ENCODE assay signal across 8 mouse cellular contexts in genomic region chr8:70868559-70869198, GRCm38 (mm10). TPM values are rescaled to one million over a fixed set of nuclear protein-coding genes. Genes with fewer than 3 reads are reported as not detected.
A peak's percentile ranks its signal among the peaks of the same experiment; 100 is the strongest.
DNase-seq lines count a peak whose midpoint lies in the region; ATAC-seq lines count a peak whose summit lies in the region.

No protein-coding gene starts in this region.

- H3K27me3 ChIP-seq in hindbrain, embryonic 13.5 days, result 0 out of 2 replicates have a peak, but pooled peaks cover 2% of the 10 kb centered on the region
- no peaks in the 10 kb centered on the region for H3K27me3 ChIP-seq in midbrain, embryonic 15.5 days (replicated peaks)

- WGBS in hindbrain, embryonic 13.5 days, result 17% methylated on average over 40 of the region's 40 CpGs
- 16% methylated on average over 40 of the region's 40 CpGs for WGBS in midbrain, embryonic 15.5 days

- H3K9ac ChIP-seq in hindbrain, embryonic 13.5 days, result peak overlapping the region; percentile 67
- peak overlapping the region; percentile 25 for H3K9ac ChIP-seq in midbrain, embryonic 15.5 days

- H3K36me3 ChIP-seq in hindbrain, embryonic 13.5 days, result peaks cover 10% of the 10 kb centered on the region; the same call in 1 of the 2 replicates
- no peaks in the 10 kb centered on the region for H3K36me3 ChIP-seq in midbrain, embryonic 15.5 days (replicated peaks)

- no peak for ATAC-seq in hindbrain, embryonic 13.5 days (ENCODE audit: low FRiP score)
- no peak for ATAC-seq in midbrain, embryonic 15.5 days (replicated peaks)

- DNase-seq in adrenal gland, adult 2 months, result peak; percentile 65
- DNase-seq in adrenal gland, adult 8-10 months, result no peak
- DNase-seq in embryo, embryonic 10 days (ENCODE audit: low spot score), result peak; percentile 75
- peak; percentile 89 for DNase-seq in liver
- DNase-seq in testis, postnatal 14 days (ENCODE audit: low spot score), result peak; percentile 78
- no peak for DNase-seq in layer of hippocampus, postnatal 36 days

- H3K9me3 ChIP-seq in hindbrain, embryonic 13.5 days, result no peaks in the 10 kb centered on the region
- no peaks in the 10 kb centered on the region for H3K9me3 ChIP-seq in midbrain, embryonic 15.5 days

- peak overlapping the region; percentile 88 for H3K27ac ChIP-seq in hindbrain, embryonic 13.5 days
- peak overlapping the region; percentile 79 for H3K27ac ChIP-seq in midbrain, embryonic 15.5 days

- peak overlapping the region; percentile 18; the same call in 1 of the 2 replicates for H3K4me3 ChIP-seq in hindbrain, embryonic 13.5 days
- H3K4me3 ChIP-seq in midbrain, embryonic 15.5 days, result no peak overlapping the region; the same call in 1 of the 2 replicates

- peak overlapping the region; percentile 42 for H3K4me2 ChIP-seq in hindbrain, embryonic 13.5 days
- peak overlapping the region; percentile 30 for H3K4me2 ChIP-seq in midbrain, embryonic 15.5 days

- peaks cover 62% of the 10 kb centered on the region for H3K4me1 ChIP-seq in hindbrain, embryonic 13.5 days (replicated peaks)
- H3K4me1 ChIP-seq in midbrain, embryonic 15.5 days, result peaks cover 66% of the 10 kb centered on the region

RNA-seq across cellular contexts. Expression of gene Ccdc124, which starts 5.1 kb away (rescaled TPM):
- 10 to 100 TPM; 65.0 TPM for total RNA-seq in adrenal gland, adult 2 months (2021)
- polyA plus RNA-seq in adrenal gland, adult 2 months (2012; rRNA removed), result 52.5 and 58.3 TPM in 2 replicates
- 10 to 100 TPM; 48.5 to 68.7 (median 51.3) TPM for total RNA-seq in adrenal gland, adult 8-10 months (2022)
- polyA plus RNA-seq in hindbrain, embryonic 13.5 days (2015; fragmentation: Nextera tagmentation; extraction: Ambion mirVana), result 157 and 162 TPM in 2 replicates
- 173 and 180 TPM in 2 replicates for polyA plus RNA-seq in midbrain, embryonic 15.5 days (2015; fragmentation: Nextera tagmentation; extraction: Ambion mirVana)
- 10 to 100 TPM; 83.4 to 95.4 TPM for total RNA-seq in layer of hippocampus, postnatal 36 days (2021)

RNA-seq across cellular contexts. Expression of gene Kcnn1, which starts 5.6 kb away (rescaled TPM):
- total RNA-seq in adrenal gland, adult 2 months (2021), result 1 to 10 TPM; 1.6 to 5.0 TPM
- polyA plus RNA-seq in adrenal gland, adult 2 months (2012; rRNA removed), result 10.0 and 12.9 TPM in 2 replicates
- 1 to 10 TPM; 4.2 to 4.7 (median 4.4) TPM for total RNA-seq in adrenal gland, adult 8-10 months (2022)
- polyA plus RNA-seq in hindbrain, embryonic 13.5 days (2015; fragmentation: Nextera tagmentation; extraction: Ambion mirVana), result 13.3 and 17.7 TPM in 2 replicates
- 19.0 and 20.6 TPM in 2 replicates for polyA plus RNA-seq in midbrain, embryonic 15.5 days (2015; fragmentation: Nextera tagmentation; extraction: Ambion mirVana)
- 10 to 100 TPM; 16.9 to 17.7 TPM for total RNA-seq in layer of hippocampus, postnatal 36 days (2021)

RNA-seq across cellular contexts. Expression of gene Slc5a5, which starts 23.9 kb away (rescaled TPM):
- under 1 TPM in 1 of 2 experiments, not detected in 1; 0.10 TPM for total RNA-seq in adrenal gland, adult 2 months (2021)
- polyA plus RNA-seq in adrenal gland, adult 2 months (2012; rRNA removed), result 0.12 and 0.26 TPM in 2 replicates
- not detected for total RNA-seq in adrenal gland, adult 8-10 months (2022)
- polyA plus RNA-seq in hindbrain, embryonic 13.5 days (2015; fragmentation: Nextera tagmentation; extraction: Ambion mirVana), result 0.61 and 0.95 TPM in 2 replicates
- 1.9 and 2.0 TPM in 2 replicates for polyA plus RNA-seq in midbrain, embryonic 15.5 days (2015; fragmentation: Nextera tagmentation; extraction: Ambion mirVana)
- total RNA-seq in layer of hippocampus, postnatal 36 days (2021), result 1 to 10 TPM; 8.1 to 8.9 TPM

RNA-seq across cellular contexts. Expression of gene Rpl18a, which starts 28.5 kb away (rescaled TPM):
- 1,000 to 10,000 TPM; 1,392 to 1,465 TPM for total RNA-seq in adrenal gland, adult 2 months (2021)
- 4,067 and 4,322 TPM in 2 replicates for polyA plus RNA-seq in adrenal gland, adult 2 months (2012; rRNA removed)
- total RNA-seq in adrenal gland, adult 8-10 months (2022), result 1,000 to 10,000 TPM; 1,169 to 1,386 (median 1,259) TPM
- polyA plus RNA-seq in hindbrain, embryonic 13.5 days (2015; fragmentation: Nextera tagmentation; extraction: Ambion mirVana), result 2,665 and 2,711 TPM in 2 replicates
- 2,076 and 2,093 TPM in 2 replicates for polyA plus RNA-seq in midbrain, embryonic 15.5 days (2015; fragmentation: Nextera tagmentation; extraction: Ambion mirVana)
- total RNA-seq in layer of hippocampus, postnatal 36 days (2021), result 100 to 1,000 TPM; 659 to 685 TPM

RNA-seq across cellular contexts. Expression of gene Arrdc2, which starts 29.2 kb away (rescaled TPM):
- 10 to 100 TPM in 1 of 2 experiments, 1 to 10 TPM in 1; 9.0 to 10.8 TPM for total RNA-seq in adrenal gland, adult 2 months (2021)
- polyA plus RNA-seq in adrenal gland, adult 2 months (2012; rRNA removed), result 60.7 and 72.6 TPM in 2 replicates
- 10 to 100 TPM; 11.7 to 17.7 (median 14.5) TPM for total RNA-seq in adrenal gland, adult 8-10 months (2022)
- polyA plus RNA-seq in hindbrain, embryonic 13.5 days (2015; fragmentation: Nextera tagmentation; extraction: Ambion mirVana), result 7.6 and 8.1 TPM in 2 replicates
- 8.1 and 8.6 TPM in 2 replicates for polyA plus RNA-seq in midbrain, embryonic 15.5 days (2015; fragmentation: Nextera tagmentation; extraction: Ambion mirVana)
- total RNA-seq in layer of hippocampus, postnatal 36 days (2021), result 10 to 100 TPM; 18.5 to 25.6 TPM

Comparison
In these comparisons a context has a peak if more than half of its experiments do, and no peak if none do; other contexts are left out.
1. DNase-seq: peak in adrenal gland, adult 2 months (single experiment), embryo, embryonic 10 days (single experiment), liver (single experiment) and testis, postnatal 14 days (single experiment); none in adrenal gland, adult 8-10 months (single experiment) and layer of hippocampus, postnatal 36 days (0 of 2).
2. RNA of gene Slc5a5, which starts 23.9 kb away (total RNA-seq): 8.1 to 8.9 TPM in layer of hippocampus, postnatal 36 days; 0.10 TPM in adrenal gland, adult 2 months and not detected in adrenal gland, adult 8-10 months; every median in the first group is over 4 times any median in the second.